Mouse (Mus musculus) myocyte (in vitro differentiated cells): ENCODE data around the gene Klc4.

Source experiments
- CEBPB ChIP-seq: IDR thresholded peaks from 2 replicates; pipeline ENCODE4 v1.6.1; 2011; ENCODE audit warnings: mild to moderate bottlenecking, moderate library complexity; ENCODE audit not compliant: poor library complexity, insufficient read depth, severe bottlenecking
- E2F4 ChIP-seq: IDR thresholded peaks from one replicate; pipeline ENCODE4 v1.6.1; 2011; ENCODE audit warnings: mild to moderate bottlenecking, control low read depth, moderate library complexity; ENCODE audit not compliant: insufficient read depth
- MAX ChIP-seq: IDR thresholded peaks from one replicate; pipeline ENCODE4 v1.6.1; 2011; ENCODE audit warnings: low read depth, mild to moderate bottlenecking, control low read depth
- MYOD1 ChIP-seq, 3 experiments: IDR thresholded peaks; one replicate each; pipeline ENCODE4 v1.6.1; 2011; ENCODE audit warnings: control low read depth in 2 of 3, low read depth in 2 of 3, mild to moderate bottlenecking in 2 of 3, moderate library complexity in 1 of 3; ENCODE audit not compliant: insufficient read length in 2 of 3, control insufficient read depth in 1 of 3
- MYOG ChIP-seq, 3 experiments: IDR thresholded peaks; one replicate each; pipeline ENCODE4 v1.6.1; 2011; ENCODE audit warnings: control low read depth in 2 of 3, low read depth in 2 of 3, mild to moderate bottlenecking in 2 of 3; ENCODE audit not compliant: insufficient read length in 2 of 3, control insufficient read depth in 1 of 3, insufficient read depth in 1 of 3
- POLR2A ChIP-seq: IDR thresholded peaks from one replicate; pipeline ENCODE4 v1.6.1; 2011; ENCODE audit warnings: low read depth, mild to moderate bottlenecking, control low read depth, moderate library complexity; ENCODE audit not compliant: insufficient read length
- POLR2AphosphoS2 ChIP-seq: IDR thresholded peaks from one replicate; pipeline ENCODE4 v1.6.1; 2011; ENCODE audit warnings: low read depth, control low read depth; ENCODE audit not compliant: insufficient read length
- REST ChIP-seq: IDR thresholded peaks from one replicate; pipeline ENCODE4 v1.6.1; 2011; ENCODE audit warnings: mild to moderate bottlenecking, control low read depth, moderate library complexity; ENCODE audit not compliant: insufficient read depth, insufficient read length
- SRF ChIP-seq: IDR thresholded peaks from one replicate; pipeline ENCODE4 v1.6.1; 2011; ENCODE audit warnings: low read depth; ENCODE audit not compliant: control insufficient read depth, insufficient read length
- TCF12 ChIP-seq: IDR thresholded peaks from one replicate; pipeline ENCODE4 v1.6.1; 2011; ENCODE audit warnings: mild to moderate bottlenecking, control low read depth; ENCODE audit not compliant: poor library complexity, insufficient read depth, severe bottlenecking
- TCF3 ChIP-seq: IDR thresholded peaks from one replicate; pipeline ENCODE4 v1.6.1; 2011; ENCODE audit warnings: low read depth, control low read depth; ENCODE audit not compliant: insufficient read length
- USF1 ChIP-seq: IDR thresholded peaks from one replicate; pipeline ENCODE4 v1.6.1; 2011; ENCODE audit warnings: low read depth, mild to moderate bottlenecking, control low read depth, moderate library complexity

- TF ChIP-seq E2F4 (no peak), POLR2A (no peak), REST (no peak), TCF3 (no peak), CEBPB (no peak), MYOG (IDR thresholded peaks at IDR 0.05; ENCODE audit: control insufficient read depth in 1 of 3, insufficient read depth in 1 of 3, insufficient read length in 2 of 3, low read depth in 2 of 3) (no peak), TCF12 (no peak), USF1 (no peak), POLR2AphosphoS2 (no peak), MYOD1 (IDR thresholded peaks at IDR 0.05; ENCODE audit: control insufficient read depth in 1 of 3, insufficient read length in 2 of 3, low read depth in 2 of 3) (no peak), MAX (no peak), SRF (no peak)
Measured at GRCm38 (mm10) chr17:46589635-46590314, 56.0 kb downstream of the Klc4 start.
